Comparison of ENCODE assay signal across 12 mouse cellular contexts in the genomic region with DNA sequence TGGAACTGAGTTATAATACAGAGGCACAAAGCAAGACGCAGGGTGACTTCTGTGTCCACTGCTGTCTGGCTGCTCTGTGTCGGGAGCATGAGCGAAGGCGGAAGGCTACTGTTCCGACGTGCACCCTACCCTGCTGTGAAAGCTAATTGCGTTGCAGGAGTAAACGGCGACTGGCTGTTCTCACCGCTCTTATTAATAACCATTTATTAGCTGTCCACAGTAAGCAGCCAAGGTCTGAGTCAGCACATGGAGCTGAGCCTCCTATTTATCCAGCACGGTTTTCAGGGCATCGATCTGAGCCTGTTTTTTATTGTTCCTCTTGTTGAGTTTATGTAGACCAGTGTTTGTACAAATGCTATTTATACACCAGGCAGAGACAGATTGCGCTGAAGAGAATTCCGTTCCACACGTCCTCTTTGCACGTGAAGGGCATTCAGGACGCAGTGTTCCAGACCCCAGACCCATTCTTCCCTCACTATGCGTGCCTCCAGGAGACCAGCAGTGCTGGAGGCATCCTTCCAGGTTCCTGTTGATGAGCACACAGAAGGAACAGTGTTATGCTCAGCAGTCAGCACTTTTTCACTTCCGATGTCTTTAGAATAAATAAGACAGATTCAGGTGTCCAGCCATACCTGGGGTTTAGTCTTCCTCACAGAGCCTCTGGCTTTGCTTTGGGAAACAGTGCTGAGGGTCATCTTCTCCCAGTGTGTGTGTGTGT. TPM values are rescaled to one million over a fixed set of nuclear protein-coding genes. Genes with fewer than 3 reads are reported as not detected.
DNase-seq lines count a peak whose midpoint lies in the region; ATAC-seq lines count a peak whose summit lies in the region.
"Had no signal": no experiment of that assay in that cellular context is flagged by ENCODE, and none has a peak within 500 bp of the region (broad histone marks: within the 10 kb centered on the region; RNA-seq: fewer than 3 reads in every experiment).

No protein-coding gene starts in this region.

- DNase-seq in heart, postnatal 25 days (ENCODE audit: low spot score), result no peak
- DNase-seq in forebrain, embryonic 14.5 days (ENCODE audit: low spot score), result peak; percentile 28
- no peak for DNase-seq in gastrocnemius, adult 18-20 months (ENCODE audit: low spot score)
- DNase-seq in kidney, postnatal 14 days, result no peak
- DNase-seq: cerebellum, adult 11-12 months; thymus, postnatal 25 days had no signal

- H3K27ac ChIP-seq in heart, embryonic 16.5 days (ENCODE audit: low read length), result no peak overlapping the region
- no peak overlapping the region for H3K27ac ChIP-seq in forebrain, embryonic 14.5 days (ENCODE audit: low read depth, low read length)
- peak overlapping the region; percentile 71 for H3K27ac ChIP-seq in hindbrain, embryonic 12.5 days
- H3K27ac ChIP-seq in midbrain, embryonic 15.5 days, result no peak overlapping the region; the same call in 1 of the 2 replicates
- H3K27ac ChIP-seq in kidney, embryonic 14.5 days (ENCODE audit: low read depth, low read length), result no peak overlapping the region
- H3K27ac ChIP-seq: liver, embryonic 12.5 days; macrophage had no signal

- intact Hi-C loops in heart, postnatal 25 days (cut with DNase I), result no loop called here

- H3K27me3 ChIP-seq in heart, embryonic 16.5 days (ENCODE audit: control insufficient read depth, insufficient read depth, low read length), result no peaks in the 10 kb centered on the region
- no peaks in the 10 kb centered on the region for H3K27me3 ChIP-seq in forebrain, embryonic 14.5 days (replicated peaks; ENCODE audit: control insufficient read depth, insufficient read depth, low read length)
- H3K27me3 ChIP-seq in hindbrain, embryonic 12.5 days, result no peaks in the 10 kb centered on the region; the same call in 1 of the 2 replicates
- H3K27me3 ChIP-seq in midbrain, embryonic 15.5 days (replicated peaks), result no peaks in the 10 kb centered on the region
- H3K27me3 ChIP-seq in kidney, embryonic 14.5 days (ENCODE audit: control insufficient read depth, insufficient read depth, low read length), result no peaks in the 10 kb centered on the region
- H3K27me3 ChIP-seq: liver, embryonic 12.5 days had no signal

- H3K9ac ChIP-seq in heart, embryonic 16.5 days (ENCODE audit: low read length), result no peak overlapping the region
- H3K9ac ChIP-seq in forebrain, embryonic 14.5 days (ENCODE audit: low read length), result no peak overlapping the region
- H3K9ac ChIP-seq in hindbrain, embryonic 12.5 days, result no peak overlapping the region
- H3K9ac ChIP-seq in midbrain, embryonic 15.5 days, result no peak overlapping the region
- no peak overlapping the region for H3K9ac ChIP-seq in kidney, embryonic 14.5 days (ENCODE audit: low read depth, low read length)
- H3K9ac ChIP-seq: liver, embryonic 12.5 days had no signal

- WGBS in heart, embryonic 16.5 days, result 65% methylated on average over 19 of the region's 19 CpGs
- WGBS in forebrain, embryonic 14.5 days, result 45% methylated on average over 19 of the region's 19 CpGs
- WGBS in hindbrain, embryonic 12.5 days, result 59% methylated on average over 19 of the region's 19 CpGs
- WGBS in midbrain, embryonic 15.5 days, result 56% methylated on average over 19 of the region's 19 CpGs
- 77% methylated on average over 19 of the region's 19 CpGs for WGBS in kidney, embryonic 14.5 days

- no peaks in the 10 kb centered on the region for H3K36me3 ChIP-seq in heart, embryonic 16.5 days (ENCODE audit: control insufficient read depth, insufficient read depth)
- no peaks in the 10 kb centered on the region for H3K36me3 ChIP-seq in forebrain, embryonic 14.5 days (ENCODE audit: control insufficient read depth, insufficient read depth, low read length)
- no peaks in the 10 kb centered on the region for H3K36me3 ChIP-seq in hindbrain, embryonic 12.5 days
- H3K36me3 ChIP-seq in midbrain, embryonic 15.5 days (replicated peaks), result no peaks in the 10 kb centered on the region
- no peaks in the 10 kb centered on the region for H3K36me3 ChIP-seq in kidney, embryonic 14.5 days (ENCODE audit: control insufficient read depth, insufficient read depth, low read length)
- H3K36me3 ChIP-seq: liver, embryonic 12.5 days had no signal

- H3K9me3 ChIP-seq in heart, embryonic 16.5 days (replicated peaks; ENCODE audit: control insufficient read depth, low read length), result no peaks in the 10 kb centered on the region
- H3K9me3 ChIP-seq in forebrain, embryonic 14.5 days (replicated peaks; ENCODE audit: control insufficient read depth, low read length), result no peaks in the 10 kb centered on the region
- no peaks in the 10 kb centered on the region for H3K9me3 ChIP-seq in hindbrain, embryonic 12.5 days (replicated peaks)
- H3K9me3 ChIP-seq in midbrain, embryonic 15.5 days, result no peaks in the 10 kb centered on the region
- no peaks in the 10 kb centered on the region for H3K9me3 ChIP-seq in kidney, embryonic 14.5 days (ENCODE audit: control insufficient read depth, low read length)
- H3K9me3 ChIP-seq: liver, embryonic 12.5 days had no signal

- H3K4me2 ChIP-seq in heart, embryonic 16.5 days (ENCODE audit: low read depth, low read length), result peak overlapping the region; percentile 35; the same call in 1 of the 2 replicates
- no peak overlapping the region for H3K4me2 ChIP-seq in forebrain, embryonic 14.5 days (ENCODE audit: low read length)
- H3K4me2 ChIP-seq in hindbrain, embryonic 12.5 days (replicated peaks), result no peak overlapping the region
- no peak overlapping the region for H3K4me2 ChIP-seq in midbrain, embryonic 15.5 days
- H3K4me2 ChIP-seq in kidney, embryonic 14.5 days (replicated peaks; ENCODE audit: low read depth, low read length), result no peak overlapping the region
- H3K4me2 ChIP-seq: liver, embryonic 12.5 days had no signal

- H3K4me1 ChIP-seq in heart, embryonic 16.5 days (ENCODE audit: control insufficient read depth, insufficient read depth, low read length), result peaks cover 4% of the 10 kb centered on the region
- H3K4me1 ChIP-seq in forebrain, embryonic 14.5 days (ENCODE audit: control insufficient read depth, insufficient read depth, low read length), result no peaks in the 10 kb centered on the region
- H3K4me1 ChIP-seq in hindbrain, embryonic 12.5 days, result peaks cover 17% of the 10 kb centered on the region
- peaks cover 12% of the 10 kb centered on the region for H3K4me1 ChIP-seq in midbrain, embryonic 15.5 days
- H3K4me1 ChIP-seq in kidney, embryonic 14.5 days (ENCODE audit: control insufficient read depth, insufficient read depth, low read length), result no peaks in the 10 kb centered on the region
- H3K4me1 ChIP-seq: liver, embryonic 12.5 days had no signal

- no peak overlapping the region for H3K4me3 ChIP-seq in heart, embryonic 16.5 days (ENCODE audit: low read length)
- no peak overlapping the region for H3K4me3 ChIP-seq in forebrain, embryonic 14.5 days (ENCODE audit: low read depth, low read length)
- no peak overlapping the region for H3K4me3 ChIP-seq in hindbrain, embryonic 12.5 days
- H3K4me3 ChIP-seq in midbrain, embryonic 15.5 days, result no peak overlapping the region
- H3K4me3 ChIP-seq in kidney, embryonic 14.5 days (ENCODE audit: low read length), result no peak overlapping the region
- H3K4me3 ChIP-seq: liver, embryonic 12.5 days had no signal

- ATAC-seq in heart, embryonic 16.5 days (replicated peaks; ENCODE audit: extremely low read depth, insufficient read depth, low FRiP score), result no peak
- peak; percentile 18; the same call in 1 of the 2 replicates for ATAC-seq in forebrain, embryonic 14.5 days
- peak; percentile 62 for ATAC-seq in hindbrain, embryonic 12.5 days (ENCODE audit: low FRiP score)
- ATAC-seq in midbrain, embryonic 15.5 days (replicated peaks), result peak; percentile 22; the same call in 1 of the 2 replicates
- no peak for ATAC-seq in kidney, embryonic 14.5 days (ENCODE audit: low FRiP score, low TSS enrichment)
- ATAC-seq: liver, embryonic 12.5 days had no signal

RNA-seq across cellular contexts. Expression of gene Med10, which starts 21.9 kb away (rescaled TPM):
- polyA plus RNA-seq in heart, embryonic 16.5 days (2015; fragmentation: Nextera tagmentation; extraction: Ambion mirVana), result 106 and 109 TPM in 2 replicates
- 10 to 100 TPM; 21.3 to 22.1 TPM for total RNA-seq in heart, postnatal 25 days (2021)
- 180 and 181 TPM in 2 replicates for polyA plus RNA-seq in forebrain, embryonic 14.5 days (2014; fragmentation: Nextera tagmentation; extraction: Ambion mirVana)
- polyA plus RNA-seq in hindbrain, embryonic 12.5 days (2016; fragmentation: Nextera tagmentation; extraction: Ambion mirVana), result 169 and 171 TPM in 2 replicates
- 135 TPM in 2 replicates for polyA plus RNA-seq in midbrain, embryonic 15.5 days (2015; fragmentation: Nextera tagmentation; extraction: Ambion mirVana)
- polyA plus RNA-seq in kidney, embryonic 14.5 days (2014; fragmentation: Nextera tagmentation; extraction: Ambion mirVana), result 155 and 194 TPM in 2 replicates
- 10 to 100 TPM; 10.7 to 11.2 TPM for total RNA-seq in gastrocnemius, adult 18-20 months (2021)

Comparison
In these comparisons a context has a peak if more than half of its experiments do, and no peak if none do; other contexts are left out.
1. ATAC-seq: peak in forebrain, embryonic 14.5 days (single experiment), hindbrain, embryonic 12.5 days (single experiment) and midbrain, embryonic 15.5 days (single experiment); none in heart, embryonic 16.5 days (single experiment) and kidney, embryonic 14.5 days (single experiment).